ENCODE assay signal across 26 mouse cellular contexts in genomic region chr19:29088628-29089027, GRCm38 (mm10). TPM values are rescaled to one million over a fixed set of nuclear protein-coding genes. Genes with fewer than 3 reads are reported as not detected.
DNase-seq lines count a peak whose midpoint lies in the region; ATAC-seq lines count a peak whose summit lies in the region.
"Had no signal": no experiment of that assay in that cellular context is flagged by ENCODE, and none has a peak within 500 bp of the region (broad histone marks: within the 10 kb centered on the region; RNA-seq: fewer than 3 reads in every experiment).

No protein-coding gene starts in this region.

- H3K27ac ChIP-seq in liver, embryonic 13.5 days, result no peak overlapping the region
- H3K27ac ChIP-seq in kidney, embryonic 16.5 days (ENCODE audit: low read length), result no peak overlapping the region
- H3K27ac ChIP-seq: embryonic facial prominence, embryonic 12.5 days; embryonic facial prominence, embryonic 15.5 days; forebrain, embryonic 10.5 days; forebrain, embryonic 13.5 days; heart, embryonic 15.5 days; hindbrain, embryonic 12.5 days; hindbrain, embryonic 15.5 days had no signal

- H3K4me2 ChIP-seq in liver, embryonic 13.5 days, result no peak overlapping the region
- no peak overlapping the region for H3K4me2 ChIP-seq in kidney, embryonic 16.5 days (replicated peaks; ENCODE audit: low read depth, low read length)
- H3K4me2 ChIP-seq: embryonic facial prominence, embryonic 12.5 days; embryonic facial prominence, embryonic 15.5 days; forebrain, embryonic 13.5 days; heart, embryonic 12.5 days; heart, embryonic 15.5 days; hindbrain, embryonic 12.5 days; hindbrain, embryonic 15.5 days had no signal

- H3K27me3 ChIP-seq in liver, embryonic 13.5 days, result no peaks in the 10 kb centered on the region
- no peaks in the 10 kb centered on the region for H3K27me3 ChIP-seq in kidney, embryonic 16.5 days (ENCODE audit: insufficient read depth, low read length)
- H3K27me3 ChIP-seq: embryonic facial prominence, embryonic 12.5 days; embryonic facial prominence, embryonic 15.5 days; forebrain, embryonic 13.5 days; heart, embryonic 12.5 days; heart, embryonic 15.5 days; hindbrain, embryonic 12.5 days; hindbrain, embryonic 15.5 days; Patski had no signal

- 56% methylated on average over 6 of the region's 6 CpGs for WGBS in liver, embryonic 13.5 days (ENCODE audit: insufficient replicate concordance)
- 84% methylated on average over 6 of the region's 6 CpGs for WGBS in kidney, embryonic 16.5 days

- peaks cover 16% of the 10 kb centered on the region for H3K36me3 ChIP-seq in liver, embryonic 13.5 days
- H3K36me3 ChIP-seq in kidney, embryonic 16.5 days (ENCODE audit: insufficient read depth, low read length), result no peaks in the 10 kb centered on the region
- H3K36me3 ChIP-seq: embryonic facial prominence, embryonic 12.5 days; embryonic facial prominence, embryonic 15.5 days; forebrain, embryonic 10.5 days; heart, embryonic 12.5 days; heart, embryonic 15.5 days; hindbrain, embryonic 12.5 days; hindbrain, embryonic 15.5 days had no signal

- H3K4me1 ChIP-seq in liver, embryonic 13.5 days (replicated peaks), result peaks cover 12% of the 10 kb centered on the region
- no peaks in the 10 kb centered on the region for H3K4me1 ChIP-seq in kidney, embryonic 16.5 days (ENCODE audit: insufficient read depth, low read length)
- H3K4me1 ChIP-seq: embryonic facial prominence, embryonic 12.5 days; embryonic facial prominence, embryonic 15.5 days; forebrain, embryonic 10.5 days; forebrain, embryonic 13.5 days; heart, embryonic 12.5 days; hindbrain, embryonic 12.5 days; hindbrain, embryonic 15.5 days had no signal

- peak; percentile 90 for DNase-seq in heart, adult 11 months
- DNase-seq in heart, postnatal 4 days, result no peak
- DNase-seq in liver, embryonic 13.5 days, result no peak
- DNase-seq in liver, result no peak
- no peak for DNase-seq in layer of hippocampus, postnatal 25 days (ENCODE audit: extremely low spot score in 1 of 2, low spot score in 1 of 2)
- DNase-seq: adrenal gland, postnatal 10 days; adrenal gland, postnatal 36 days; cerebellum, adult 18-20 months; cerebellum, adult 9-10 months; cerebellum, postnatal 25 days; gastrocnemius, postnatal 10 days; gastrocnemius, postnatal 36 days; heart, postnatal 14 days had no signal

- H3K9ac ChIP-seq in liver, embryonic 13.5 days, result no peak overlapping the region
- H3K9ac ChIP-seq in kidney, embryonic 16.5 days (replicated peaks; ENCODE audit: low read length), result no peak overlapping the region
- H3K9ac ChIP-seq: embryonic facial prominence, embryonic 12.5 days; embryonic facial prominence, embryonic 15.5 days; forebrain, embryonic 13.5 days; heart, embryonic 12.5 days; heart, embryonic 15.5 days; hindbrain, embryonic 12.5 days; hindbrain, embryonic 15.5 days had no signal

- H3K9me3 ChIP-seq in liver, embryonic 13.5 days (replicated peaks), result no peaks in the 10 kb centered on the region
- H3K9me3 ChIP-seq in kidney, embryonic 16.5 days (ENCODE audit: low read length), result no peaks in the 10 kb centered on the region
- H3K9me3 ChIP-seq: embryonic facial prominence, embryonic 15.5 days; heart, embryonic 15.5 days; hindbrain, embryonic 12.5 days; hindbrain, embryonic 15.5 days had no signal

- peak; percentile 41; the same call in 1 of the 2 replicates for ATAC-seq in liver, embryonic 13.5 days (ENCODE audit: low read depth)
- ATAC-seq in erythroid progenitor cell, adult 5-6 weeks (replicated peaks; ENCODE audit: low FRiP score, poor library complexity, severe bottlenecking), result peak; percentile 46; the same call in 1 of the 2 replicates
- no peak for ATAC-seq in kidney, embryonic 16.5 days (ENCODE audit: low FRiP score, low TSS enrichment)
- ATAC-seq: forebrain, embryonic 13.5 days; forebrain, embryonic 16.5 days; Patski had no signal

- no peak overlapping the region for H3K4me3 ChIP-seq in liver, embryonic 13.5 days (replicated peaks)
- no peak overlapping the region for H3K4me3 ChIP-seq in kidney, embryonic 16.5 days (ENCODE audit: low read length)
- H3K4me3 ChIP-seq: embryonic facial prominence, embryonic 12.5 days; embryonic facial prominence, embryonic 15.5 days; erythroblast, embryonic 14.5 days; forebrain, embryonic 10.5 days; forebrain, embryonic 13.5 days; heart, embryonic 12.5 days; heart, embryonic 15.5 days; hindbrain, embryonic 12.5 days; hindbrain, embryonic 15.5 days had no signal

RNA-seq across cellular contexts. Expression of gene Rcl1, which starts 12.5 kb away (rescaled TPM):
- total RNA-seq in heart, postnatal 4 days (2021), result 1 to 10 TPM; 7.5 to 7.7 TPM
- 73.8 and 82.4 TPM in 2 replicates for polyA plus RNA-seq in liver, embryonic 13.5 days (2015; fragmentation: Nextera tagmentation; extraction: Ambion mirVana)
- total RNA-seq in erythroid progenitor cell, adult 5-6 weeks (2015; ENCODE audit: low replicate concordance), result 7.6 and 13.8 TPM in 2 replicates
- total RNA-seq in erythroid progenitor cell, adult 5-6 weeks (2017; ENCODE audit: low replicate concordance), result 15.1 and 17.5 TPM in 2 replicates
- polyA plus RNA-seq in kidney, embryonic 16.5 days (2015; fragmentation: Nextera tagmentation; extraction: Ambion mirVana), result 65.4 and 66.0 TPM in 2 replicates
- total RNA-seq in layer of hippocampus, postnatal 25 days (2021), result 10 to 100 TPM; 17.6 to 18.8 TPM

RNA-seq across cellular contexts. Expression of gene Ak3, which starts 40.9 kb away (rescaled TPM):
- total RNA-seq in heart, postnatal 4 days (2021), result 10 to 100 TPM; 73.8 to 77.5 TPM
- polyA plus RNA-seq in liver, embryonic 13.5 days (2015; fragmentation: Nextera tagmentation; extraction: Ambion mirVana), result 42.7 and 54.3 TPM in 2 replicates
- 13.0 and 19.5 TPM in 2 replicates for total RNA-seq in erythroid progenitor cell, adult 5-6 weeks (2015; ENCODE audit: low replicate concordance)
- total RNA-seq in erythroid progenitor cell, adult 5-6 weeks (2017; ENCODE audit: low replicate concordance), result 10.4 and 10.8 TPM in 2 replicates
- 105 and 106 TPM in 2 replicates for polyA plus RNA-seq in kidney, embryonic 16.5 days (2015; fragmentation: Nextera tagmentation; extraction: Ambion mirVana)
- total RNA-seq in layer of hippocampus, postnatal 25 days (2021), result 10 to 100 TPM; 52.3 to 54.3 TPM
